Mouse (Mus musculus) urinary bladder, adult 2 months (tissue): Measurements from ENCODE around the gene Eml4. TPM values are rescaled to one million over a fixed set of nuclear protein-coding genes. Genes with fewer than 3 reads are reported as not detected.

ENCODE experiments used
- DNase-seq: peaks from one replicate; pipeline ENCODE4 v3.0.0; 2022; ENCODE audit warnings: low spot score
- polyA plus RNA-seq: library from polyadenylated mRNA; depleted of rRNA; stranded (reverse); fragments of >200 nt; gene quantifications from 2 replicates; pipeline ENCODE4 v1.2.3, GENCODE M21; 2012; rRNA removed

The Eml4 gene
- polyA plus RNA-seq, 1 experiment, result 19.6 TPM

GRCm38 (mm10) chr17:83499692-83500091 is 149.0 kb downstream of the Eml4 start:
- DNase-seq, result no peak

- no peak for DNase-seq
Observed at GRCm38 (mm10) chr17:83503693-83504092, 153.0 kb downstream of the Eml4 start.

DNA sequence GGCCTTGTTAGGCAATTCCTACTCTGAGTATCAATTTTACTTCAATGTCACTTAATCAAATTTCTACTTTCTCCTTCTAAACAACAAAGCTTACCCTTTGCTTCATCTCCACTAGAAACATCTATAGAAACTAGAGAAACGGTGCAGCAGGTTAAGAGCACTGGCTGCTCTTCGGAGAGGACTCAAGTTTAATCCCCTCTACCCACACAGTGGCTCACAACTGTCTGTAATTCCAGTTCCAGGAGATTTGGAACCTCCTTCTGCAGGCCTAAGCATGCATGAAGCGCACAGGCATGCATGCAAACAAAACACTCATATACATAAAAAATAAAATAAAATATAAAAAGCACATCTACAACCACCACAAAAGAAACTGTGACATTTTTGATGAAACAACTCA is 161.4 kb downstream of the Eml4 start:
- DNase-seq, result no peak

DNA sequence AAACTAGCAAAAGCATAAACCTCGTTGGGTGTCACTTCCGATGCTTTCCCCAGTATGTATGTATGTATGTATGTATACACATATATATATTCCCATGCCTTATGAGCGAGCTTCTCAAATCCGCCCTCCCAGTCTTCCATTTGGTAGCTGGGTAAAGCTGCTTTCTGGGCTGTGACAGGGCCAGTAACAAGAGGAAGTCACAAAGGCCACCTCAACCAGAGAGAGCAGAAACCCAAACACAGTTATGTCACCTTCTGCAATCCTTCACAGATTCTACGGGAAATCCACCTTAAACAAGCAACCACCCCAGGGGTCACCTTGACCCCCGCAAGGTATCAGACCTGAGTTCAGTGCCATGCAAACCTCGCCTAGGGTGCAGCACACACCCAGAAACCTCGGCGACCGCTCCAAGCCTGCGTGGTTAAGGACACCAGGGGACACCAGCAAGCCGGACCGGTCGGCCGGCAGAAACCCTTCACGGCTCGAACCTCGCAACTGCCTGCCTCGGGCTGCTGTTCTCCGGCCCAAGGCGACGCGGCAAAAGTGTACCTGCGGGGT is 163.0 kb downstream of the Eml4 start:
- DNase-seq, result no peak

DNA sequence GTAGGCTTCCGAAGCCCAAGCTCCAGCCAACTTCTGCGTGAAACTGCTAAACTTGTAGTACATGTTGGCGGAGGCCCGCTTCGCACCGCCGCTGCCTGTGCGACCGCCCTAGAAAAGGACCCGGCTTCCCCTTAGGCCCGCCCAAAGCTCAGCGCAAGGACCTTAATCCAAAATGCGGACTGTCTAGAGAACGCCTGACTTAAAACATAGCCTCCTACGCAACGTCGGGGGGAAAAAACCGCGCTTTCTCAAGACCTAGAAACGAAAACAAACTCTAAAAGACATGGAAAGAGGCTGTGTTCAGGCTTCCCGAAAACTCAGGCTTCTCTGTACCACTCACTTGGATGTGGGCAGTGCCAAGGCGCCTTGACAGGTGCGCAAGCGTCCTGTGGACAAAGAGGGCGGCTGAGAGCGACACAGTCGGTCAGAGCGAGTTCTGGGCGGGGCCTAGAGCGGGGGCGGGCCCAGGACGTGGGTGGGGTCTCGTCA is 163.5 kb downstream of the Eml4 start:
- peak; percentile 72 for DNase-seq

DNA sequence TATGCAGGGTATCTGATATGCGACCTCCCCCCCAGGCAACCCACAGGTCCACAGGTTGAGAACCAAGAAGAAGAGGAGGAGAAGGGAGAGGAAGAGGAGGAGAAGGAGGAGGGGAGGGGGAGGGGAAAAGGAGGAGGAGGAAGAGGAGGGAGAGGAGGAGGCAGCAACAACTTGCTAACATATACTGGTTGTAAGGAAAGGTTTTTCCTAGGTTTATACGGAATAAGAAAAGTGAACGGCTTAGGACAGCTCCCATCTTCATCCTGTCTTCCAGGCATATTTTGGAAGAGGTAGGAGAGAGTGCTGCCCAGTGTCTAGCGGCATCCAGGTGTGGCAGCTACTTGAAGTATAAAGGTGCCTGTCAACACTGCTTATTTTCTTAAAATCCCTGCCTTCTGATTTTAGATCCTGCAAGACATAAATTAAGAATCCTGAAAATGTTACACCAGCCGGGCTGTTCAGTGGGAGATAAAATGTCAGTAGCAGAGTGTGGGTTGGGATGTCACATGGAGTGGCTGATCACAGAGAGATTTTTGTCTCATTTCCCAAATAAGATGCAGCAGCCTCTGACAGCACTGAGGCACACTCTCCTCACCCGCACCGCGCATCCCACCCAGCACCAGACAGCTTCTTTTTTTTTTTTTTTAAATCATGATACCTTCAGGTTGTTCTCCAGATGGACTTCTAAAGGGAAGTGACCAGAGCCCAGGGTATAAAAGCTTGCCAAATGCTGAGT is 166.7 kb downstream of the Eml4 start, which contains the start of gene Cox7a2l:
Cox7a2l (minus strand) TSS at position 51 of the 736 bp plus-strand sequence.
- DNase-seq, result no peak

- DNase-seq, result no peak
Observed at GRCm38 (mm10) chr17:83521881-83522280, 171.2 kb downstream of the Eml4 start.

DNA sequence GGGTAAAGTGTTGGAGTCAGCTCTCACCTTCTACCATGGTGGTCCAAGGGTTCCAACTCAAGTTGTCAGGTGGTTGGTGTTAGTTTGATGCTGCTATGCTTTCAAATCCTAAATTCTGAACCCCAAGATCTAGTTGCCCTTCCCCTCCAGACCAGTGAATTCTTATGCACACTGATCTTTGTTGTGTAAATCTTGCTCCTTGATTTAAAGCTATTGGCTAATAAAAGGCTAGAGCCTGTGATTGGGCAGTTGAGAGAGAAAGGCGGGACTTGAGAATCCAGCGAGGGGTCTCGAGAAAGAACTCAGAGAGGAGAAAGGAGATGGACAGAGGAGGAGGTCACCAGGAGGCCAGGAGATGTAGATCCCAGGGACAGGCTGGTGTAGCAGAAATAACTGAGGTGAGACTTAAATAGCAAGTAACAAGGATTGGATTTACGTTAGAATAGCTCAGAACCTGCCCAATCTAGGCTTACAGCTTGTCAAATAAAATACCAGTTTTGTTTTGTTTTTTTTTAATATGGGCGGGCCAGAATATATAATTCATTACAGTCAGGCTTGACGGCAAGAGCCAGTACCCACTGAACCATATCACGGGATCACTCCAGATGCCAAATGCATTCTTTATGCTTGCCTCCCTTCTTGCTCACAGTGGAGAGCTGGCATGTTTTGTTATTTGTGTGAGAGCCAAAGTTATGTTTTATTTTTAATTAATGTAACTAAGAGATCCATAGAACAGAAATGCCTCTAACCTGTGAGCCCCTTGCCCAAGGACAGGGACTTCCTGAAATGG is 172.1 kb downstream of the Eml4 start:
- no peak for DNase-seq

GRCm38 (mm10) chr17:83524753-83525152 is 174.0 kb downstream of the Eml4 start:
- no peak for DNase-seq

GRCm38 (mm10) chr17:83525596-83525995 is 174.9 kb downstream of the Eml4 start:
- no peak for DNase-seq

DNA sequence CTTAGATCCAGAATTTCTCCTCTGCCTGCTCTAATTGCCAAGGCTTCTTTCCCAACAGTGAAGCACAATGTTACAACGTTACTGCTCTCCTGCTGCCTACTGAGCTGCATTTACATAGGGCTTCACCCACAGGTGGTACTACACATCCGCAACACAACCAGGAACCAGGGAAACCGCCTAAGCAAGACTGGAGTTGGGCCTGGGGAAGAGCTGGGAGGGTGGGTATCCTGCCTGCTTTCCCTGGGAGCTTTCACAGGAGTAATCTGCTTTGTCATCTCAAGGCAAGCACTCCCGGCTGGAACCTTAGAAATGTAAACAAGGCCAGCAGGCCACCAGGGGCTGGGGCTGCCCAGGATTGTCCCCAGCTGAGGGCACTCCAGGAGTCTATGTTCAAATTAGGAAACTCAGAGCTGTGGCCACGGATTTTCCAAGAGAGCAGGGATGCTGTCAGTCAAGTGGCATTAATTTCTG is 175.4 kb downstream of the Eml4 start:
- DNase-seq, result no peak

GRCm38 (mm10) chr17:83526624-83527532 is 176.1 kb downstream of the Eml4 start:
- no peak for DNase-seq

DNA sequence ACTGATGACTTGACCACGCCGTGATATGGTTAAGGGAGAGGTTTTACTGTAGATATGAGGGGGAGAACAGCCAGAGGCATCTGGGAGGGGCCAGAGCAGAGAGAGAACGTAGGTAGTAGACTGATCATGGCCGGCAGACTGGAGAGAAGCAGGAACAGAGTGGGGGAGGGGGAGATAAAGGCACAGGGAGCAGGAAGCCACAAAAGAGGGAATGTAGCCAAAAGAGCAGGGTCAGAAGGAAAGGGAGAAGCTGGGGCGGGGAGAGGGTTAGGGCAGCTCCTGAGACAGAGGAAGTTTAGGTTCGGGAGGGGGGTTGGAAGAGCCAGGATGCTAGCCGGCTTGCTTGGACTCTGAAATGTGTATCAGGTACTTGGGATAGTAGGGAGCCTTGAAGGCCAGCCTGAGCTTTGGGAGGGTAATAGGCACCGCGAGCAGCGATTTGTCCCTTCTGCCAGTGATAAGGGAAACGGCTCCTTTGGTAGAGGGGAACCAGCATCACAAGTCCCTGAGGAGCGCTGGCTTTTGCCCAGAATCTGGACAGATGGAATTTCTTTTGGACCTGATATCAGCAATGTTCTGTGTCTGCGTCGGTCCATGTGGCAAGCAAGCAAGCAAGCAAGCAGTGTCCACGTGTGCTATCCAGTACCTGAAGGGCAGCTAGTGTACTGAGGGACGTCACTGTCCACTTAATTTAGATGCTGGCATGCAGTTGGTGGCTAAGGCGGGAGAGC is 177.1 kb downstream of the Eml4 start:
- DNase-seq, result no peak

Other genes with a start within 250 kb of the Eml4 start
- gene Pkdcc, start 135.6 kb upstream of the Eml4 start, polyA plus RNA-seq, result 65.2 and 69.9 TPM in 2 replicates
- 335 and 362 TPM in 2 replicates for gene Cox7a2l, start 166.4 kb downstream of the Eml4 start, polyA plus RNA-seq